Mouse (Mus musculus): ENCODE measurements around the gene Pemt.

GRCm38 (mm10) chr11:60034293-60034692 is 12.0 kb downstream of the Pemt start:
- TF ChIP-seq CTCF (IDR thresholded peaks at IDR 0.05; ENCODE audit: low read depth) = no peak
- TF ChIP-seq EP300 (IDR thresholded peaks at IDR 0.05; ENCODE audit: low read depth) = no peak

Data from heart, postnatal 0 days (tissue).